Mouse (Mus musculus): ENCODE measurements around the gene Gm49384. TPM values are rescaled to one million over a fixed set of nuclear protein-coding genes. Genes with fewer than 3 reads are reported as not detected.

The Gm49384 gene
- not detected in 2 replicates for polyA plus RNA-seq (2012; rRNA removed; ENCODE audit: low replicate concordance)

DNA sequence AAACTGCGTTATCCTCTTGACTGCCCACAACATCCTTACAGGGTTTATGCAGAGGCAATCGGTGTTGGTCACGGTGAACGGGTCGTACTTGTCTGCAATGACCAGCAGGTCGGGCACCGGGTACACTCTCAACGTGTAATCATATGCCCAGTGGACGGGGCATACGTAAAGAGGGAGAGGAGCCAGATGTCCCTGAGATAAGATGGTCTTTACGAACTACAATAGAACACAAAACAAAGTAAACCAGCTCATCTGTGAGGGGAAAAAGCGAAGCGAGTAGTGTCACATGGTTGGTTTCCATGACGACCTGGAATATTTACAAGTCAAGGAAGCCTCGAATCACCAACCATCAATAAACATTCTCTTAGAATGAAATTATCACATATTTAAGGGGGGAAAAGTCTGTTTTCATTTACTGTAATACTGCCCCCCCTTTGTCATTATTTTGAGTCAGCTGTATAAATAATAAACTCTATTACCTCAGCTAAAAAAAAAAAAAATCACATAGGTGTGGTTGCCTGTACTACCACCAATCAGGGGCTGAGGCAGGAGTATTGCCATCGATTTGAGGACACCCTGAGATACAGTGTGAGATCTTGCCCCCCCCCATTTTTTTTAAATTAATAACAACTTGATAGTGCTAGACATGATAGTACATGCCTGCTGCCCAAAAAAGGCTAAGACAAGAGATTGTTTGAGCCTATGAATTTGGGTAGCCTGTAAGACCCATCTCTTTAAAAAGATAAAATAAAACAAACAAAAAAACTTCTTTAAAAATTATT, at the start of gene Gm49384:
Gm49384 (minus strand) TSS at position 216 of the 782 bp plus-strand sequence.

GRCm38 (mm10) chr12:69240876-69241275, 36.8 kb upstream of the Gm49384 start, which contains the start of gene Klhdc1:
TSS of gene Klhdc1 (plus strand) at chr12:69241176.

GRCm38 (mm10) chr12:69227776-69228466, 23.9 kb upstream of the Gm49384 start, which contains the start of gene Pole2:
TSS of gene Pole2 (minus strand) at chr12:69228195.

GRCm38 (mm10) chr12:69198164-69198535, 5.9 kb downstream of the Gm49384 start, which contains the start of gene Dnaaf2:
TSS of gene Dnaaf2 (minus strand) at chr12:69198429.

GRCm38 (mm10) chr12:69196444-69197377, 7.4 kb downstream of the Gm49384 start, which contains the start of gene Gm49383:
TSS of gene Gm49383 (minus strand) at chr12:69197104.

GRCm38 (mm10) chr12:69183583-69184308, 20.3 kb downstream of the Gm49384 start, which contains the start of the genes Rpl36al and Mgat2:
TSS of gene Rpl36al (minus strand) at chr12:69184083.
TSS of gene Mgat2 (plus strand) at chr12:69184157.

GRCm38 (mm10) chr12:69168461-69169106, 35.5 kb downstream of the Gm49384 start, which contains the start of gene Lrr1:
TSS of gene Lrr1 (plus strand) at chr12:69168814.

DNA sequence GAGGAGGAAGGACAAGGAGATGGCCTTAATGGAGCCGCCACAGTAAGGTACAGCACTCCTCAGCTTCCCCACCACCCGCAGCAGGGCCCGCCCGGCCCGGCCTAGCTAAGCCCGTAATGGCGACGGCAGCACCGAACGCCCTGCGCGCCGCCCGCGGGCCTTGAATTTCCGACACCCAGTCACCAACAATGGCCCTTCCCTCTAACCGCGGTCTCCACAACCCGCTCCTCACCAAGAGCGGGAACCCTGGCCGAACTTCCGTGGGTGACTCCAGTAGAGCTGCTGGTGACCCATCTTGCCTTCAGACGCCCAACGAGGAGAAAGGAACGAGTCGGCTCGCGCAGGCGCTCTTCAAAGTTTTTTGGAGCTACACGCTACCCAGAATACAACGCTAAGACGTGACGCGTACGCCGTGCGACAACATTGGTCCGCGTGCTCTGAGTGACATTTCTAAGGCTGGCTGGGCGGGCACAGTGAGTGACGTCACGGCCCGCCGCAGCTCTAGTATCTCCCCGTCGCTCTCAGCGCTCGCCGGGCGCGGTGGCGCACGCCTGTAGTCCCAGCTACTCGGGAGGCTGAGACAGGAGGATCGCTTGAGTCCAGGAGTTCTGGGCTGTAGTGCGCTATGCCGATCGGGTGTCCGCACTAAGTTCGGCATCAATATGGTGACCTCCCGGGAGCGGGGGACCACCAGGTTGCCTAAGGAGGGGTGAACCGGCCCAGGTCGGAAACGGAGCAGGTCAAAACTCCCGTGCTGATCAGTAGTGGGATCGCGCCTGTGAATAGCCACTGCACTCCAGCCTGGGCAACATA, 45.1 kb downstream of the Gm49384 start, which contains the start of gene Rps29:
Rps29 (minus strand) TSS at position 422 of the 813 bp plus-strand sequence.

Other genes with a start within 250 kb of the Gm49384 start
- 981 and 1,371 TPM in 2 replicates for gene Rps29, start 45.1 kb downstream of the Gm49384 start, polyA plus RNA-seq (2012; rRNA removed; ENCODE audit: low replicate concordance)
- gene Lrr1, start 35.5 kb downstream of the Gm49384 start, polyA plus RNA-seq (2012; rRNA removed; ENCODE audit: low replicate concordance) = 0.32 and 0.79 TPM in 2 replicates
- gene Rpl36al, start 20.2 kb downstream of the Gm49384 start, polyA plus RNA-seq (2012; rRNA removed; ENCODE audit: low replicate concordance) = 17.2 and 19.6 TPM in 2 replicates
- 16.2 and 19.1 TPM in 2 replicates for gene Mgat2, start 20.1 kb downstream of the Gm49384 start, polyA plus RNA-seq (2012; rRNA removed; ENCODE audit: low replicate concordance)
- 1.3 and 3.2 TPM in 2 replicates for gene Gm49383, start 7.2 kb downstream of the Gm49384 start, polyA plus RNA-seq (2012; rRNA removed; ENCODE audit: low replicate concordance)
- gene Dnaaf2, start 5.8 kb downstream of the Gm49384 start, polyA plus RNA-seq (2012; rRNA removed; ENCODE audit: low replicate concordance) = 0.50 and 0.89 TPM in 2 replicates
- 1.7 and 2.1 TPM in 2 replicates for gene Pole2, start 23.9 kb upstream of the Gm49384 start, polyA plus RNA-seq (2012; rRNA removed; ENCODE audit: low replicate concordance)
- 0.14 and 0.18 TPM in 2 replicates for gene Klhdc1, start 36.9 kb upstream of the Gm49384 start, polyA plus RNA-seq (2012; rRNA removed; ENCODE audit: low replicate concordance)
- 16.5 and 24.0 TPM in 2 replicates for gene Klhdc2, start 92.4 kb upstream of the Gm49384 start, polyA plus RNA-seq (2012; rRNA removed; ENCODE audit: low replicate concordance)
- gene Nemf, start 152.9 kb upstream of the Gm49384 start, polyA plus RNA-seq (2012; rRNA removed; ENCODE audit: low replicate concordance) = 0.27 and 0.35 TPM in 2 replicates
- gene Arf6, start 167.9 kb upstream of the Gm49384 start, polyA plus RNA-seq (2012; rRNA removed; ENCODE audit: low replicate concordance) = 212 and 660 TPM in 2 replicates
- 3.3 and 5.5 TPM in 2 replicates for gene Gm9887, start 168.2 kb upstream of the Gm49384 start, polyA plus RNA-seq (2012; rRNA removed; ENCODE audit: low replicate concordance)